Mouse (Mus musculus) ES-E14 (cell line): ENCODE measurements at regions not wholly inside any gene's neighbourhood (a gene's known extent, or its start where the extent isn't known, plus 50 kb on each side); places are given as distances from the start of the nearest gene placed in this dataset.

Source experiments
- DNase-seq: peaks from one replicate; pipeline ENCODE4 v3.0.0-alpha.2; 2013; ENCODE audit warnings: low read depth, low spot score
- H3K27ac ChIP-seq: 2 replicates; pipeline ENCODE4 v1.5.1; 2012; ENCODE audit warnings: low read depth, mild to moderate bottlenecking, low read length, moderate library complexity, mixed read lengths; ENCODE audit not compliant: poor library complexity, insufficient read depth, severe bottlenecking
- H3K36me3 ChIP-seq: 2 replicates; pipeline ENCODE4 v1.6.1; 2012; ENCODE audit warnings: mild to moderate bottlenecking, low read length, moderate library complexity, mixed read lengths; ENCODE audit not compliant: control insufficient read depth, poor library complexity, insufficient read depth, severe bottlenecking
- H3K4me1 ChIP-seq, 2 experiments: fragments of 150-350 bp in 1 of 2; sonication (generic) in 1 of 2; 2 replicates each; pipeline ENCODE4 v1.6.1; 2012; ENCODE audit warnings: low read length in 2 of 2, mild to moderate bottlenecking in 1 of 2, mixed read lengths in 1 of 2; ENCODE audit not compliant: control insufficient read depth in 2 of 2, insufficient read depth in 2 of 2, poor library complexity in 1 of 2
- H3K4me3 ChIP-seq, 2 experiments: fragments of 150-350 bp in 1 of 2; sonication (generic) in 1 of 2; 2 replicates each; pipeline ENCODE4 v1.5.1; 2012; ENCODE audit warnings: low read length in 2 of 2, low read depth in 1 of 2, mild to moderate bottlenecking in 1 of 2, mixed read lengths in 1 of 2; ENCODE audit not compliant: insufficient read depth in 1 of 2, poor library complexity in 1 of 2, severe bottlenecking in 1 of 2
- H3K9ac ChIP-seq: 2 replicates; pipeline ENCODE4 v1.6.1; 2012; ENCODE audit warnings: low read depth, mild to moderate bottlenecking, low read length, mixed read lengths; ENCODE audit not compliant: poor library complexity, insufficient read depth, severe bottlenecking
- H3K9me3 ChIP-seq: fragments of 150-350 bp; sonication (generic); 2 replicates; pipeline ENCODE4 v1.6.1; 2012; ENCODE audit warnings: low read depth, mild to moderate bottlenecking, low read length; ENCODE audit not compliant: control insufficient read depth, insufficient read depth
- CHD2 ChIP-seq: IDR thresholded peaks from 2 replicates; pipeline ENCODE4 v1.6.1; 2014; ENCODE audit warnings: mild to moderate bottlenecking, low read depth, low read length, inconsistent platforms
- HCFC1 ChIP-seq: IDR thresholded peaks from 2 replicates; pipeline ENCODE4 v1.6.1; 2012; ENCODE audit warnings: low read length, inconsistent platforms, borderline replicate concordance; ENCODE audit not compliant: insufficient read depth
- MAFK ChIP-seq: IDR thresholded peaks from 2 replicates; pipeline ENCODE4 v1.6.1; 2014; ENCODE audit warnings: mild to moderate bottlenecking, low read depth, low read length, inconsistent platforms; ENCODE audit not compliant: insufficient read depth
- ZC3H11A ChIP-seq: IDR thresholded peaks from 2 replicates; pipeline ENCODE4 v1.6.1; 2012; ENCODE audit warnings: low read depth, mild to moderate bottlenecking, inconsistent platforms, low read length, borderline replicate concordance
- ZNF384 ChIP-seq: IDR thresholded peaks from 2 replicates; pipeline ENCODE4 v1.6.1; 2012; ENCODE audit warnings: low read depth, low read length, inconsistent platforms
- in situ Hi-C, 2 experiments: fragments of 600-800 bp; cut with MboI; formaldehyde crosslinking; loops; one replicate each; pipeline ENCODE4 v1.15.1; 2025; ENCODE audit warnings: low sequenced_read_pairs in 2 of 2, inconsistent platforms in 1 of 2; ENCODE audit not compliant: unreplicated experiment in 2 of 2

DNA sequence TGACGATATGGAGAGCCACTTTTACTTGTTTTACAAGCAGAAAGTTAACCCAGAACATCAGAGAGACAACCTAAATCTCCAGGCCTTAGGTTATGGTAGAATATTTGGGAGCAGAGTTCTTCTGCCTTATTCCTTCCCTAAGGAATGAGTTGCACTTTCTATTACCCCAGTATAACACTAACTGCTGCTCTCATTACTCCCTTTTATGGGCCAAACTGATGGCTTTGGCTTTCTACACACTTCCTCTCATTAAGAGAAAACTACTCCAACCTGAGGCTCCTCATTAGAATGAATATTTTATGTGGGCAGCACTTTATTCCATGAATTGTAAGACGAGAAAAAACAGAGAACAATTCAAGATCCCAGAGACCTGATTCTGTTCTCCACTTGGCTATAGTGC lies 289.0 kb upstream of the Tnc start:
- no peaks in the 10 kb centered on the region for H3K36me3 ChIP-seq
- no peak overlapping the region for H3K27ac ChIP-seq
- H3K9ac ChIP-seq = no peak overlapping the region
- TF ChIP-seq MAFK (no peak), HCFC1 (no peak), CHD2 (no peak), ZNF384 (no peak), ZC3H11A (no peak)
- in situ Hi-C loops = no loop called here
- no peaks in the 10 kb centered on the region for H3K4me1 ChIP-seq
- H3K4me3 ChIP-seq = no peak overlapping the region
- H3K9me3 ChIP-seq = no peaks in the 10 kb centered on the region
- no peak for DNase-seq

DNA sequence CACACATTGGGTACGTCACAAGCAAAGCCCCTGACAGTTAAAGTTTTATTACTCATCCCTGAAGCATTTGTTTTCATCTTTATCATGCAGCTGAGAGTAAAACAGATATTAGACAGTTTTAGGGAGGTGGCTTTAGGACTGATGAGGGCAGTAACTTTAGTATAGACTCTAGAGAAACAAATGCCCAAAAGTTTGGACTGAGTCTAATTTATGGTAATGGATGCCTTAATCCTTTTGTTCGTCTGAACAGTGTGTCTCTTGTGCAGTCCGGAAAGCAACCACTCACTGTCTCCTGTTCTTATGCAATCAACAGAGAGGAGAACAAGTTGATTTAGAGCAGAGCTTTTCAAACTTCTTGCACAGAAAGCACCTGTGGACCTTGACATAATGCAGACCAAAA lies 283.4 kb upstream of the Tnc start:
- Histone ChIP-seq H3K27ac (no peak overlapping the region), H3K9me3 (no peaks in the 10 kb centered on the region), H3K9ac (no peak overlapping the region), H3K4me1 (no peaks in the 10 kb centered on the region), H3K36me3 (no peaks in the 10 kb centered on the region), H3K4me3 (no peak overlapping the region)
- DNase-seq = no peak
- in situ Hi-C loops = no loop called here
- TF ChIP-seq ZC3H11A (no peak), ZNF384 (no peak), HCFC1 (no peak), CHD2 (no peak), MAFK (no peak)

DNA sequence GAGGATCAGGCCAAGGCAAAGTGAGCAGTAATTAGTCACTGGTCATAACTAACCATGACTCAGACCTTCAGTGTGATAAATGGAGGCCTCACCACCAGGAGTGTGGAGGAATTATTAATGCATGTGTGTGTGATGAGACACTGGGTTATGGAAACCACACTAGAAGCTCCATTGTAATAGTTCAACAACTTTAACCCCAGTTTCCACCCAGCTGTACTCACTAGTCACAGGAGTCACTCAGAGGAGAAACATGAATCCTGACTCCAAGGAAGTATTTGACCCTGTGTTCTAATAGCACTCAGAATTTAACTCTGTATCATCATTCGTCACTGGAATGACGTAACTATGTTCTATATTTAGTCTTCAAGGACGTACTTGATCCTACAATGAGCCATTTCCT lies 277.6 kb upstream of the Tnc start:
- Histone ChIP-seq H3K36me3 (no peaks in the 10 kb centered on the region), H3K9me3 (no peaks in the 10 kb centered on the region), H3K4me3 (no peak overlapping the region), H3K9ac (no peak overlapping the region), H3K27ac (no peak overlapping the region), H3K4me1 (no peaks in the 10 kb centered on the region)
- in situ Hi-C loops = no loop called here
- TF ChIP-seq MAFK = no peak
- TF ChIP-seq ZNF384 = no peak
- TF ChIP-seq ZC3H11A = no peak
- no peak for TF ChIP-seq CHD2
- no peak for TF ChIP-seq HCFC1
- DNase-seq = no peak

DNA sequence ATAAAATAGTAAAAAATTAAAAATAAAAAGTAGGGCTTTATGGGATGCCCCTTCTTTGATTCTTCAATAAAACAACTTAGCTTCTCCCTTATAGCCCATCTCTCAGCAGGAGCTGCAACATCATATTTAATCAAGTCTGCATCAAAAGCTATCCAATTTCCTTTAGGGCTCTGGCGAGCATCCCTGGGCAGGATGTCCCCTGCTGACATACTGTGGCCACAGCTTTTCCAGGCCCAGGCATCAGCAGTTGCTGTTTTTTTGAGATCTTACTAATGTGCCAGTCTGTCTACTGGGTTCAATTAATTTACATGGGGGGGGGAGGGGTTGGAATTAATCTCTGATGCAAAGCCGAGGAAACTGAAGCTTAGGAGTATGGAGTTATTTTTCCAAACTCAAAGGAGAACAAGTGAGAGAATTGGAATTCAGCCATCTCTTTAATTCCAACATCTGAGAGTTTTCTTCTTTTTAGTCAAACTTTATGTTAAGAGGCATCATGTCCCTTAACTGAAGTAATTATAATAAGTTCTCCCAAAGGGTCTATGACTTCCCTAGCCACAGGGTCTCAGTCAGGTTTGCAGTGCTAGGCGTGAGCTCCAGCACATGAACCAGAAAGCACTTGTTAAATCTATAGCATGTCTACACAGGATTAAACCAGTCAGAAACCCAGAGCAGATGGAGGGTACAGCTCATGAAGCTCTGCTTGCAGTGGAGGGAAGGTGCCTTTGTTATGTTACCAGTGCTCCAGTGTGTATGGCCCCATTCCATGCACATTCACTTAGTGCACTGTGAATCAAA lies 269.9 kb upstream of the Tnc start:
- in situ Hi-C loops = no loop called here
- no peak for DNase-seq
- Histone ChIP-seq H3K36me3 (no peaks in the 10 kb centered on the region), H3K27ac (no peak overlapping the region), H3K4me1 (no peaks in the 10 kb centered on the region), H3K9me3 (no peaks in the 10 kb centered on the region), H3K4me3 (no peak overlapping the region), H3K9ac (no peak overlapping the region)
- TF ChIP-seq HCFC1 = no peak
- no peak for TF ChIP-seq MAFK
- TF ChIP-seq ZNF384 = no peak
- TF ChIP-seq ZC3H11A = no peak
- TF ChIP-seq CHD2 = no peak

DNA sequence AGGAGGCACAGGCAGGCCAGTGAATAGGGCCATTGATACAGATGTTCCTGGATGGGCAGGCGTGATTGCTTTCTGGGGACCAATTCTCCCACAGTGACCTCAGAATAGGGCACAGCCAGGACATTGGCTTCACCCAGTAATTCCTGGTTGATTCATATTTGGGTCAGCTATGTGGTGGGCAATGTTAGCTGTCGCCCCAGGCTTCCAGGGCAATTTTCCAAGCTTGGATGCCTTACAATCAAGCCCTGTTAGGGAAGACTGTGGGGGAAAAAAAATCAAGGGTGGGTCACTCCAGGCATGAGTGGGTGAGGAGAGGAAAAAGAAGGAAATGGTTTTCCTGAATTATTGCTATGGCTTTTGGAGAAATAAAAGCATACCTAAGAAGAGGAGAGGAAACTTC lies 250.1 kb upstream of the Tnc start:
- Histone ChIP-seq H3K27ac (no peak overlapping the region), H3K9me3 (no peaks in the 10 kb centered on the region), H3K36me3 (no peaks in the 10 kb centered on the region), H3K4me1 (no peaks in the 10 kb centered on the region), H3K9ac (no peak overlapping the region), H3K4me3 (no peak overlapping the region)
- no peak for DNase-seq
- in situ Hi-C loops = no loop called here
- TF ChIP-seq ZC3H11A (no peak), ZNF384 (no peak), MAFK (no peak), HCFC1 (no peak), CHD2 (no peak)
